Mouse (Mus musculus) kidney, postnatal 36 days (tissue): ENCODE results near the gene Dtnb.
A peak's percentile ranks its signal among the peaks of the same experiment; 100 is the strongest.

ENCODE experiments used
- DNase-seq, 2 experiments: peaks; one replicate each; pipeline ENCODE4 v3.0.0; 2021 to 2022; ENCODE audit warnings: mixed read lengths in 2 of 2

The Dtnb gene

GRCm38 (mm10) chr12:3778286-3778685, 206.1 kb downstream of the Dtnb start:
- DNase-seq, result peak; percentile 55 to 58

GRCm38 (mm10) chr12:3779639-3780038, 207.5 kb downstream of the Dtnb start:
- DNase-seq, result no peak

GRCm38 (mm10) chr12:3780405-3780891, 208.3 kb downstream of the Dtnb start:
- peak; percentile 83 to 85 for DNase-seq

- DNase-seq, result peak in 1 of 2 experiments; percentile 44
Measured at GRCm38 (mm10) chr12:3780931-3781471, 208.8 kb downstream of the Dtnb start.

- DNase-seq, result peak; percentile 94 to 97
Measured at GRCm38 (mm10) chr12:3781482-3781881, 209.3 kb downstream of the Dtnb start.

GRCm38 (mm10) chr12:3783196-3783825, 211.1 kb downstream of the Dtnb start:
- DNase-seq, result no peak

- no peak for DNase-seq
Measured at GRCm38 (mm10) chr12:3784258-3784657, 212.1 kb downstream of the Dtnb start.

- DNase-seq, result no peak
Measured at GRCm38 (mm10) chr12:3784729-3785128, 212.5 kb downstream of the Dtnb start.

GRCm38 (mm10) chr12:3787041-3787440, 214.9 kb downstream of the Dtnb start:
- DNase-seq, result peak in 1 of 2 experiments; percentile 18

- DNase-seq, result no peak
Measured at GRCm38 (mm10) chr12:3787541-3787940, 215.4 kb downstream of the Dtnb start.

GRCm38 (mm10) chr12:3788421-3789051, 216.4 kb downstream of the Dtnb start:
- peak; percentile 32 to 36 for DNase-seq

- DNase-seq, result no peak
Measured at GRCm38 (mm10) chr12:3789626-3790185, 217.5 kb downstream of the Dtnb start.

GRCm38 (mm10) chr12:3791257-3791656, 219.1 kb downstream of the Dtnb start:
- no peak for DNase-seq

- DNase-seq, result peak; percentile 97
Measured at GRCm38 (mm10) chr12:3791732-3792131, 219.6 kb downstream of the Dtnb start.

- no peak for DNase-seq
Measured at GRCm38 (mm10) chr12:3792248-3792647, 220.1 kb downstream of the Dtnb start.

GRCm38 (mm10) chr12:3795569-3795968, 223.4 kb downstream of the Dtnb start:
- no peak for DNase-seq

GRCm38 (mm10) chr12:3799551-3799950, 227.4 kb downstream of the Dtnb start:
- no peak for DNase-seq

- DNase-seq, result no peak
Measured at GRCm38 (mm10) chr12:3805852-3806251, 233.7 kb downstream of the Dtnb start, which contains the start of gene Dnmt3a. Gene Dnmt3a (plus strand): TSS chr12:3806007.

- peak; percentile 85 to 93 for DNase-seq
Measured at GRCm38 (mm10) chr12:3806271-3806684, 234.1 kb downstream of the Dtnb start.

GRCm38 (mm10) chr12:3806703-3807547, 234.7 kb downstream of the Dtnb start:
- peak; percentile 85 to 90 for DNase-seq

GRCm38 (mm10) chr12:3807548-3808395, 235.6 kb downstream of the Dtnb start:
- peak; percentile 67 to 86 for DNase-seq
